Mouse (Mus musculus): ENCODE data around the gene Fam178b. TPM values are rescaled to one million over a fixed set of nuclear protein-coding genes. Genes with fewer than 3 reads are reported as not detected.

Fam178b gene
- polyA plus RNA-seq, 1 experiment from 2014 or later, result 1.6 TPM

GRCm38 (mm10) chr1:36536397-36536728, 146.6 kb downstream of the Fam178b start:
- Histone ChIP-seq H3K36me3 (peaks cover 39% of the 10 kb centered on the region), H3K4me1 (0 out of 2 replicates have a peak, but pooled peaks cover 10% of the 10 kb centered on the region), H3K9me3 (replicated peaks) (no peaks in the 10 kb centered on the region), H3K27me3 (ENCODE audit: low read depth, poor library complexity, severe bottlenecking) (no peaks in the 10 kb centered on the region), H3K4me3 (no peak overlapping the region), H3K27ac (no peak overlapping the region)
- DNase-seq (ENCODE audit: low spot score), result no peak
- WGBS, result 78% methylated on average over 8 of the region's 8 CpGs

- Histone ChIP-seq H3K4me1 (0 out of 2 replicates have a peak, but pooled peaks cover 10% of the 10 kb centered on the region), H3K27me3 (ENCODE audit: low read depth, poor library complexity, severe bottlenecking) (no peaks in the 10 kb centered on the region), H3K27ac (no peak overlapping the region), H3K4me3 (no peak overlapping the region), H3K9me3 (replicated peaks) (no peaks in the 10 kb centered on the region), H3K36me3 (peaks cover 39% of the 10 kb centered on the region)
- WGBS, result 85% methylated on average over 11 of the region's 11 CpGs
- DNase-seq (ENCODE audit: low spot score), result no peak
These were observed 147.2 kb downstream of the Fam178b start for GRCm38 (mm10) chr1:36535477-36536396.

- Histone ChIP-seq H3K4me3 (no peak overlapping the region), H3K9me3 (replicated peaks) (no peaks in the 10 kb centered on the region), H3K27ac (no peak overlapping the region), H3K4me1 (0 out of 2 replicates have a peak, but pooled peaks cover 9% of the 10 kb centered on the region), H3K27me3 (ENCODE audit: low read depth, poor library complexity, severe bottlenecking) (no peaks in the 10 kb centered on the region), H3K36me3 (peaks cover 32% of the 10 kb centered on the region)
- 73% methylated on average over 6 of the region's 6 CpGs for WGBS
- no peak for DNase-seq (ENCODE audit: low spot score)
These were observed 148.4 kb downstream of the Fam178b start for GRCm38 (mm10) chr1:36534595-36535058.

- DNase-seq (ENCODE audit: low spot score), result no peak
- Histone ChIP-seq H3K4me3 (no peak overlapping the region), H3K9me3 (replicated peaks) (no peaks in the 10 kb centered on the region), H3K36me3 (peaks cover 23% of the 10 kb centered on the region), H3K4me1 (0 out of 2 replicates have a peak, but pooled peaks cover 3% of the 10 kb centered on the region), H3K27me3 (ENCODE audit: low read depth, poor library complexity, severe bottlenecking) (no peaks in the 10 kb centered on the region), H3K27ac (no peak overlapping the region; the same call in 1 of the 2 replicates)
- whole genome bisulfite sequencing, result 84% methylated on average over 6 of the region's 6 CpGs
These were observed 149.4 kb downstream of the Fam178b start for GRCm38 (mm10) chr1:36533546-36533945.

GRCm38 (mm10) chr1:36531461-36531860, 151.5 kb downstream of the Fam178b start:
- no peaks in the 10 kb centered on the region for H3K27me3 ChIP-seq (ENCODE audit: low read depth, poor library complexity, severe bottlenecking)
- 0 out of 2 replicates have a peak, but pooled peaks cover 3% of the 10 kb centered on the region for H3K4me1 ChIP-seq
- H3K9me3 ChIP-seq (replicated peaks), result no peaks in the 10 kb centered on the region
- WGBS, result 92% methylated on average over 12 of the region's 12 CpGs
- H3K36me3 ChIP-seq, result peaks cover 33% of the 10 kb centered on the region
- DNase-seq (ENCODE audit: low spot score), result no peak
- no peak overlapping the region for H3K4me3 ChIP-seq
- no peak overlapping the region for H3K27ac ChIP-seq

GRCm38 (mm10) chr1:36530962-36531361, 152.0 kb downstream of the Fam178b start:
- Histone ChIP-seq H3K9me3 (replicated peaks) (no peaks in the 10 kb centered on the region), H3K27me3 (ENCODE audit: low read depth, poor library complexity, severe bottlenecking) (no peaks in the 10 kb centered on the region), H3K36me3 (peaks cover 37% of the 10 kb centered on the region), H3K27ac (no peak overlapping the region), H3K4me1 (no peaks in the 10 kb centered on the region), H3K4me3 (no peak overlapping the region)
- DNase-seq (ENCODE audit: low spot score), result no peak
- WGBS, result 96% methylated on average over 7 of the region's 7 CpGs

GRCm38 (mm10) chr1:36530485-36530884, 152.5 kb downstream of the Fam178b start:
- Histone ChIP-seq H3K27ac (no peak overlapping the region), H3K9me3 (replicated peaks) (no peaks in the 10 kb centered on the region), H3K4me1 (no peaks in the 10 kb centered on the region), H3K4me3 (no peak overlapping the region), H3K36me3 (peaks cover 42% of the 10 kb centered on the region), H3K27me3 (ENCODE audit: low read depth, poor library complexity, severe bottlenecking) (no peaks in the 10 kb centered on the region)
- WGBS, result 82% methylated on average over 8 of the region's 8 CpGs
- no peak for DNase-seq (ENCODE audit: low spot score)

GRCm38 (mm10) chr1:36529875-36530274, 153.1 kb downstream of the Fam178b start:
- H3K4me1 ChIP-seq, result no peaks in the 10 kb centered on the region
- 93% methylated on average over 4 of the region's 4 CpGs for WGBS
- no peak overlapping the region for H3K27ac ChIP-seq
- no peak overlapping the region for H3K4me3 ChIP-seq
- H3K9me3 ChIP-seq (replicated peaks), result no peaks in the 10 kb centered on the region
- H3K27me3 ChIP-seq (ENCODE audit: low read depth, poor library complexity, severe bottlenecking), result no peaks in the 10 kb centered on the region
- DNase-seq (ENCODE audit: low spot score), result no peak
- H3K36me3 ChIP-seq, result peaks cover 48% of the 10 kb centered on the region

- Histone ChIP-seq H3K27ac (no peak overlapping the region), H3K9me3 (replicated peaks) (no peaks in the 10 kb centered on the region), H3K4me3 (no peak overlapping the region), H3K27me3 (ENCODE audit: low read depth, poor library complexity, severe bottlenecking) (no peaks in the 10 kb centered on the region), H3K36me3 (peaks cover 54% of the 10 kb centered on the region), H3K4me1 (no peaks in the 10 kb centered on the region)
- 93% methylated on average over 4 of the region's 4 CpGs for WGBS
- no peak for DNase-seq (ENCODE audit: low spot score)
These were observed 153.7 kb downstream of the Fam178b start for GRCm38 (mm10) chr1:36529274-36529673.

GRCm38 (mm10) chr1:36528351-36528750, 154.6 kb downstream of the Fam178b start:
- Histone ChIP-seq H3K9me3 (replicated peaks) (no peaks in the 10 kb centered on the region), H3K27ac (no peak overlapping the region), H3K4me3 (no peak overlapping the region), H3K36me3 (peaks cover 63% of the 10 kb centered on the region), H3K4me1 (no peaks in the 10 kb centered on the region), H3K27me3 (ENCODE audit: low read depth, poor library complexity, severe bottlenecking) (no peaks in the 10 kb centered on the region)
- no peak for DNase-seq (ENCODE audit: low spot score)
- WGBS, result 77% methylated on average over 1 of the region's 1 CpGs

GRCm38 (mm10) chr1:36526903-36527302, 156.1 kb downstream of the Fam178b start:
- H3K4me3 ChIP-seq, result no peak overlapping the region
- H3K27ac ChIP-seq, result no peak overlapping the region
- no peaks in the 10 kb centered on the region for H3K27me3 ChIP-seq (ENCODE audit: low read depth, poor library complexity, severe bottlenecking)
- H3K36me3 ChIP-seq, result peaks cover 77% of the 10 kb centered on the region
- no peaks in the 10 kb centered on the region for H3K4me1 ChIP-seq
- 92% methylated on average over 10 of the region's 10 CpGs for WGBS
- no peaks in the 10 kb centered on the region for H3K9me3 ChIP-seq (replicated peaks)
- no peak for DNase-seq (ENCODE audit: low spot score)

- H3K36me3 ChIP-seq, result peaks cover 78% of the 10 kb centered on the region
These were observed 157.2 kb downstream of the Fam178b start for GRCm38 (mm10) chr1:36525774-36526173.

GRCm38 (mm10) chr1:36524058-36524457, 158.9 kb downstream of the Fam178b start:
- no peak overlapping the region for H3K27ac ChIP-seq
- peaks cover 89% of the 10 kb centered on the region for H3K36me3 ChIP-seq
- no peaks in the 10 kb centered on the region for H3K9me3 ChIP-seq (replicated peaks)
- H3K27me3 ChIP-seq (ENCODE audit: low read depth, poor library complexity, severe bottlenecking), result no peaks in the 10 kb centered on the region
- no peak overlapping the region for H3K4me3 ChIP-seq
- DNase-seq (ENCODE audit: low spot score), result no peak
- H3K4me1 ChIP-seq, result no peaks in the 10 kb centered on the region
- 97% methylated on average over 5 of the region's 5 CpGs for WGBS

More at GRCm38 (mm10) chr1:36525774-36526173, 157.2 kb downstream of the Fam178b start:
- 91% methylated on average over 12 of the region's 12 CpGs for WGBS
- H3K4me3 ChIP-seq, result no peak overlapping the region
- H3K4me1 ChIP-seq, result no peaks in the 10 kb centered on the region
- no peaks in the 10 kb centered on the region for H3K27me3 ChIP-seq (ENCODE audit: low read depth, poor library complexity, severe bottlenecking)
- no peaks in the 10 kb centered on the region for H3K9me3 ChIP-seq (replicated peaks)
- no peak overlapping the region for H3K27ac ChIP-seq
- no peak for DNase-seq (ENCODE audit: low spot score)
